Mouse (Mus musculus): Measurements from ENCODE around the gene Ctdsp2. TPM values are rescaled to one million over a fixed set of nuclear protein-coding genes. Genes with fewer than 3 reads are reported as not detected.

Gene Ctdsp2
- polyA plus RNA-seq, 1 experiment: 61.4 TPM

GRCm38 (mm10) chr10:126987183-126988118 is 8.9 kb downstream of the Ctdsp2 start:
- peaks cover 4% of the 10 kb centered on the region for H3K36me3 ChIP-seq (ENCODE audit: control insufficient read depth, insufficient read depth, low read length)

GRCm38 (mm10) chr10:126988513-126989165 is 10.1 kb downstream of the Ctdsp2 start:
- peaks cover 9% of the 10 kb centered on the region for H3K36me3 ChIP-seq (ENCODE audit: control insufficient read depth, insufficient read depth, low read length)
- no peak overlapping the region for H3K4me3 ChIP-seq (ENCODE audit: extremely low read depth, insufficient read depth, insufficient read length)
- no peak overlapping the region for H3K27ac ChIP-seq (ENCODE audit: insufficient read depth, low read length)

More at GRCm38 (mm10) chr10:126987183-126988118, 8.9 kb downstream of the Ctdsp2 start:
- 49% methylated on average over 8 of the region's 8 CpGs for WGBS
- Histone ChIP-seq H3K4me1 (ENCODE audit: control insufficient read depth, insufficient read depth, insufficient read length) (peaks cover 30% of the 10 kb centered on the region; the same call in 1 of the 2 replicates), H3K4me3 (ENCODE audit: extremely low read depth, insufficient read depth, insufficient read length) (no peak overlapping the region), H3K27me3 (ENCODE audit: control insufficient read depth, insufficient read depth, low read length) (no peaks in the 10 kb centered on the region), H3K27ac (ENCODE audit: insufficient read depth, low read length) (peak overlapping the region; percentile 25; the same call in 1 of the 2 replicates)
- TF ChIP-seq POLR2A (IDR thresholded peaks at IDR 0.05; ENCODE audit: low read depth, low read length): no peak
- TF ChIP-seq CTCF (IDR thresholded peaks at IDR 0.05; ENCODE audit: extremely low read depth, insufficient read depth, insufficient read length, insufficient replicate concordance): no peak
- DNase-seq (ENCODE audit: low read depth in 1 of 2, low spot score in 2 of 2): no peak

GRCm38 (mm10) chr10:126990313-126991056 is 12.0 kb downstream of the Ctdsp2 start:
- TF ChIP-seq POLR2A (IDR thresholded peaks at IDR 0.05; ENCODE audit: low read depth, low read length): no peak
- TF ChIP-seq CTCF (IDR thresholded peaks at IDR 0.05; ENCODE audit: extremely low read depth, insufficient read depth, insufficient read length, insufficient replicate concordance): peak; percentile 93; the same call in 1 of the 2 replicates
- DNase-seq (ENCODE audit: low read depth in 1 of 2, low spot score in 2 of 2): peak; percentile 53 to 80
- Histone ChIP-seq H3K27me3 (ENCODE audit: control insufficient read depth, insufficient read depth, low read length) (no peaks in the 10 kb centered on the region), H3K36me3 (ENCODE audit: control insufficient read depth, insufficient read depth, low read length) (peaks cover 19% of the 10 kb centered on the region), H3K4me3 (ENCODE audit: extremely low read depth, insufficient read depth, insufficient read length) (no peak overlapping the region), H3K27ac (ENCODE audit: insufficient read depth, low read length) (no peak overlapping the region), H3K4me1 (ENCODE audit: control insufficient read depth, insufficient read depth, insufficient read length) (peaks cover 18% of the 10 kb centered on the region; the same call in 1 of the 2 replicates)
- WGBS: 62% methylated on average over 7 of the region's 7 CpGs

More at GRCm38 (mm10) chr10:126988513-126989165, 10.1 kb downstream of the Ctdsp2 start:
- no peak for DNase-seq (ENCODE audit: low read depth in 1 of 2, low spot score in 2 of 2)
- peaks cover 25% of the 10 kb centered on the region; the same call in 1 of the 2 replicates for H3K4me1 ChIP-seq (ENCODE audit: control insufficient read depth, insufficient read depth, insufficient read length)
- TF ChIP-seq POLR2A (IDR thresholded peaks at IDR 0.05; ENCODE audit: low read depth, low read length): no peak
- TF ChIP-seq CTCF (IDR thresholded peaks at IDR 0.05; ENCODE audit: extremely low read depth, insufficient read depth, insufficient read length, insufficient replicate concordance): no peak
- no peaks in the 10 kb centered on the region for H3K27me3 ChIP-seq (ENCODE audit: control insufficient read depth, insufficient read depth, low read length)
- 38% methylated on average over 5 of the region's 5 CpGs for WGBS

- DNase-seq (ENCODE audit: low read depth in 1 of 2, low spot score in 2 of 2): no peak
- Histone ChIP-seq H3K4me3 (ENCODE audit: extremely low read depth, insufficient read depth, insufficient read length) (no peak overlapping the region), H3K27me3 (ENCODE audit: control insufficient read depth, insufficient read depth, low read length) (no peaks in the 10 kb centered on the region), H3K36me3 (ENCODE audit: control insufficient read depth, insufficient read depth, low read length) (peaks cover 20% of the 10 kb centered on the region), H3K27ac (ENCODE audit: insufficient read depth, low read length) (no peak overlapping the region), H3K4me1 (ENCODE audit: control insufficient read depth, insufficient read depth, insufficient read length) (peaks cover 12% of the 10 kb centered on the region; the same call in 1 of the 2 replicates)
- TF ChIP-seq POLR2A (IDR thresholded peaks at IDR 0.05; ENCODE audit: low read depth, low read length) (no peak), CTCF (IDR thresholded peaks at IDR 0.05; ENCODE audit: extremely low read depth, insufficient read depth, insufficient read length, insufficient replicate concordance) (no peak)
- WGBS: 90% methylated on average over 3 of the region's 3 CpGs
Measured at GRCm38 (mm10) chr10:126991676-126992075, 13.2 kb downstream of the Ctdsp2 start.

- DNase-seq (ENCODE audit: low read depth in 1 of 2, low spot score in 2 of 2): peak; percentile 19 to 34
- 35% methylated on average over 3 of the region's 3 CpGs for WGBS
- H3K36me3 ChIP-seq (ENCODE audit: control insufficient read depth, insufficient read depth, low read length): peaks cover 31% of the 10 kb centered on the region
- 0 out of 2 replicates have a peak overlapping the region, but pooled peaks have one; percentile 3 for H3K27ac ChIP-seq (ENCODE audit: insufficient read depth, low read length)
- H3K4me1 ChIP-seq (ENCODE audit: control insufficient read depth, insufficient read depth, insufficient read length): peaks cover 3% of the 10 kb centered on the region; the same call in 1 of the 2 replicates
- no peaks in the 10 kb centered on the region for H3K27me3 ChIP-seq (ENCODE audit: control insufficient read depth, insufficient read depth, low read length)
- no peak overlapping the region for H3K4me3 ChIP-seq (ENCODE audit: extremely low read depth, insufficient read depth, insufficient read length)
- no peak for TF ChIP-seq CTCF (IDR thresholded peaks at IDR 0.05; ENCODE audit: extremely low read depth, insufficient read depth, insufficient read length, insufficient replicate concordance)
- TF ChIP-seq POLR2A (IDR thresholded peaks at IDR 0.05; ENCODE audit: low read depth, low read length): no peak
Measured at GRCm38 (mm10) chr10:126993621-126994020, 15.1 kb downstream of the Ctdsp2 start.

Data from spleen, adult 2 months (tissue).